Mouse (Mus musculus) gastrocnemius, adult 18-20 months (tissue): ENCODE results near the gene Usp48. TPM values are rescaled to one million over a fixed set of nuclear protein-coding genes. Genes with fewer than 3 reads are reported as not detected.

Experiments
- DNase-seq: peaks from one replicate; pipeline ENCODE4 v3.0.0; 2021; ENCODE audit warnings: low spot score
- total RNA-seq, 2 experiments: library from RNA; stranded (reverse); gene quantifications; 2 replicates each; pipeline ENCODE4 v1.2.3; 2021

The Usp48 gene
- total RNA-seq, 2 experiments from 2014 or later, result 24.9 to 27.3 TPM

DNA sequence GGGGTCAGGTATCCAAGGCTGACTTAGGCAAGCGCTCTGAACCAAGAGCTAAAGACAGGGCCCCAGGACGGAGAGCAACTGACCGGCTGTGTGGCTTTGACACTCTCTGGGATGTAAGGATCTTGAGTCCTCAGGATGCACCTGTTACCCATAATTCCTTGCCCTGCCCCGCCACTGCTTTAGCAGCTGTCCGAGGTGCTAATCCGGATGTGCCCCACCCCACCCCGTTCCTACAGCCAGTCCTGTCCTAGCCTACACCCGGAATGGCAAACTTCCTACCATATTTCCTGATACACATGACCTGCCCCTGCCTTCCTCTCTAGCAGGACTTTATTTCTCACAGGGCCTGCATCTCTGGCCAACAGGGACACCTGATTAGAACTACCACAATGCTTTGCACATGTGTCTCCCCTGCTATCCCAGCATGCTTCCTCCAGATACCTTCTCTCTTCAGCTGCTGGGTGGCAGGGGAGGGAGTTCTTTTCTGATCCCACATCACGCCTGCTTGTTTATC, 91.3 kb downstream of the Usp48 start:
- no peak for DNase-seq

DNA sequence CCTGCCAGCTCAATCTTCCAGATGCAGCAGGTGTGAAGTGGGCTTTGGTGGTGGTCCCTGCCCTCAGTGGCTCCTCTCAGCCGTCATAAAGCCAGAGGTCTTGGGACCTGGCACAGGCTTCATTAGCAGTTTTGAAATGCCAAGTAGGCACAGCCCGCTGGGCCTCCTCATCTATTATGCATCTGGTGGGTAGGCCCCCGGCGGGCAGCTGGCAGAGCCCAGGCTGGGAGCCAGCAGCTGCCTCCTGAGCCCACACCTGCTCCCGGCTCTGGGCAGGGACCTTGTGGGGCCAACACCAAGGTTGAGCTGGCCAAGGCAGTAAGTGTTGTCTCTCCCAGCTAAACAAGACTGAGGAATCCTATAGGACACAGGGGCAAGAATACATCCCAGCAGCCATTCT, 92.7 kb downstream of the Usp48 start:
- no peak for DNase-seq

DNA sequence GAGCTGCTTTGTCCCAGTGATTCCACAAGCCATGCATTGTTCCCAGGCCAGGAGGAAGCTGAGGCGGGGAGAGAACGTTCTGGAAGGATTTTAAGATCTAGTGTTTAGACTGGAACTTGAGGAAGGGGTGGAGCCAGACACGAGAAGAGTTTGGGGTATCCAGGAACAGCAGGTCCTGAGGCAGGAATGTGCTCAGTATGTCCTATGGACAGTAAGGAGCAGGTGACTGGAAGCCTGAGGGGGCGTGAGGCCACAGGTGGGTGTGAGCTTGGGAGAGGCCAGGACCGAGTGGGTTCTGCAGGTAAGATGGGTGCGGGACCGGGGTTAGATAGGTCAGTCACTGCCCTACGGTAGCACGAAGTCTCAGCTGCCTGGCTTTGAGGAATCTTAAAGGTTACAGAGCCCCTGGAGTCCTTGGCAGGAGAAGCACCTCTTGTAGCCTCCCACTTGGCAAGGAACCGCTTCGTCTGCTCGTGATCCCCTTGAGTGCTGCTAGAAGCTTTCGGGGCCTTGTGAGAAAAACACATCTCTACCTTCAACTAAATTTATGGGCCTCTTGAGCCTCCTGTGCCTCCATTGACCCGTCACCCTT, 93.8 kb downstream of the Usp48 start:
- no peak for DNase-seq

DNA sequence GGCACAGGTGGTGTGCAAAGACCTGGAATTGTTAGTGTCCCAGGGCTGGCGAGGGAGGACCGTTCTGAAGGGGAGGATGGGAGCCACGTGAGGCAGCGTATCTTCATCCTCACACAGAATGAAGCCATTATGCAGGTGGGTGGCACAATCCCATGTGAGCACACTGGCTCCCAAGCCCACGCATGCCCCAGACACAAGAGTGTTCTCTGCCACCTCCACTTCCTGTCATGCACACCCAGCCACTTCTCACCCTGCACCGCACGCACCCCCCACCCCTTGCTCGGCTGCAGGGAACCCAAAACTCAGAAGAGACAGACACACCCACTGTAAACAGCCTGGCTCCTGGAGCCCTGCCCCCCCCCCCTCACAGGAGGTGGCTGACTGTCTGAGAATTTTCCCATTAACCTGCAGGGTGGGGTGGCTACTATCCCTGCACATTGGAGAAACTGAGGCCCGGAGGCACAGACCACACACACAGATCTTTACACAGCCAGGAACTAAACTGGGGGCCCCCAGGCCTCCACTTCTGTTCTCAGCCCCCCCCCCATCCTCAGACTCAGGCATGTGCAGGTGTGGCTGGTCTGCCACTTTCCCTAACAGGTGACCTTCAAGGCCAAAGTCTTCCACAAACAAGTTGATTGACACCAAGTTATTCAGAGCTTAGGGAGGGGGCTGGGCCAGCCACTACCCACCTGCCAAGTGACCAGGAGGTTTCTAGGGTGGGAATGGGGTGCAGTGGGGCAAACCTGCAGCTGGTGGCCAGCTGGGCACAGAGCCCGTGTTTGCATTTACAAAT, 98.8 kb downstream of the Usp48 start:
- no peak for DNase-seq

DNA sequence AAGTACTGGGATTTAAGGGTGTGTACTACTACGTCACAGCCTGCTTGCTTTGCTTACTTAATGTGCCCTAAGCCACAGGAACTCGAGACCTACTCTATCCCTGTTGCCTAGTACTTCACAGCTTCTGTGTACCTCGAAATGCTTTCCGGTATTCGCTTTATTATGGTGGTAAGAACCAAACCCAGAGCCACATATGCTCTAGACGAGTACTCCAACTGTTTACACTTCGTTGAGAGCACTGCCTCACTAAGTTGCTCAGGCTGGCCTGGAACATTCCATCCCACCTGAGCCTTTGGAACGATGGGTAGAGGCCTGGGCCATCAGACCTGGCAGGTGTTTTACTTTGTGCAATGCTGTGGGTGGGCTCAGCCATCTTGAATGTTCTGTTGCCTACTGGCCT, 101.7 kb downstream of the Usp48 start:
- DNase-seq, result no peak

DNA sequence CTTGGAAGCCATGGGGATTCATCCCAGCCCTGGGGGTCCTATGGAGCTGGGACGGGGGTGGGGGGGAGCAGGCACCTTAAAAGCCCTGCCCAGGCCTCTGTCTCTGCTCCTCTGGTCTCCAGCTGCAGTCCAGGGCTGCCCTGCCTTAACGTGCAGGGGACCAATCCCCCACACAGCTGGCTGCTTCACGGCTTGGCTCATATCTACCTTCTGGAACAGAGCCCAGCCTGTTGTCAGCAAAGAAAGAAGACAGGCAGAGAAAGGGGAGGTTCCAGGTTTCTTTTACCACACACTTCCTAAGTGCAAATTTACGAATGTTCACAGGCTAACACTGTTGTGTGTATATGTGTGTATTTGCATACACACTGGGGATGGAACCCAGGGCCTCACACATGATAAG, 102.3 kb downstream of the Usp48 start:
- DNase-seq, result no peak

DNA sequence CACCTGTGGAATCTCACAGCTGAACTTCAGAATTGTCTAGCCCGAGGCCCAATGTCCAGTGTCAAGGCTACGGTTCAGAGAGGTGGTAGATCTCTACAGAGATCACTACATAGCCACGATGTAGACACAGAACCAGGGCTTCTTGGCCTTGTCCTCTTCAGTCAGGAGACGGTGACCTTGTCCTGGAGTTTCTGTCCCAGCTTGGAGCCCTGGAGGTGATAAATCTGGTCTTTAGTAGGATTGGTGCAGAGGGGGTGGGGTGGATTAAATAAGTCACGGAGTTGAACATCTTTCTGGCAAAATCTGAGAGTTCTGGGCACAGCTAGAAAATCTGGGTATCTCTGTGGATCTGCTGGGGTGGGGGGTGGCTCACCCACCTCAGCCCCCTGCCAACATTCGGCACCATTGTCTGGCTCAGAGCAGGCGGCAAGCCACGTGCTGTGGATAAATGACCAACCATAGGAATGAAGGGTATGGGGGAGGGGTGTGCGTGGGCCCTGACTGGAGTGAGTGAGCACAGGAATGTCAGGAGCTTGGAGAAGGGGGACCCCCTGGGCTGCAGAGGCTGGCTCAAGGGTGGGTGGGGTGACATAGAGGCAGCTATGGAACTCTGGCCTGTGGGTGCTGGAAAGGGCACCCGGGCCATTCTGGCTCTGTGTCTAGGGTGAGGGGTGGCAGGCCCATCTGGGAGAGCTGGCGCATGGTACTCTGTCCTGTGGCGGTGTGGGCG, 103.8 kb downstream of the Usp48 start:
- DNase-seq, result no peak

DNA sequence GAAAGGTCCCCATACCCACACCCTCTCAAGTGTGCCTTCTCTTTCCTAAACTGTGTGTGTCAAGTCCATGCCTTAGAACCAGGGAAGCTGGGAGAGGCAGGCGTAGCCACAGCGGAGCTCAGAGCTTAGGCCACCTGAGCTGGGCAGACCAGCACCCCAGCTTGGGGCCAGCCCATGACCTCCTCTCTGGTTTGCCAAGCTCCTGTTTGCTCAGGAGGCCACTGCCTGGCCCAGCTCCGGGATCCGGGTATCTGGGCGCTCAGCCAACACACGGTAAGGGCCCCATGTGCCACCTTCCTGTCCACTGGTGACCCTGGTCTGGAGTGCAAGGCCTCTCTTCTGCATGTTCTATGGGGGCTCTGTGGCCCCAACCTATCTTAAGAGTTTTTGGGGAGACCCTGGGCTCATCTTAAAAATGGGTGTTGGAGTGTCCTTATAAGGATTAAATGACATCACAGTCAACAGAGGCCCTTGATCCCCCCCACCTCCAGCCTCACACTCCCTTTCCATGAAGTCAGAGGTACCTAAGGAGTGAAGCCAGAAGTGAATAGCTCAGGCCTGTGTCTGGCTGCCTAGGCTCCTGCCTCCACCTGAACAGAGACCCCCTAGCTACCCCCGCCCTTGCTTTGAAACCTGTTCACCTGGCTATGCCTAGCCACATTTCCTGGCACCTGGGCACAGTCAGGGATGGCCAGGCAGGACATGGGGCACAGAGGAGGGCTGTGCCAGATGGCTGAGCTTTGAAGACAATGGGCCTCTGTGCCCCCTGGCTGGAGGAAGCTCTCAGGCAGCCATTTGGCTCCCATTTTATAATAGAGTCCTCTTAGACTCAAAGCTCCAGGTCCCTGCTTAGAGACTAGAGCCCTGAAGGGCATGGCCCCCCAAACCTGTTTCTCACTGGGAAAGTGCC, 104.8 kb downstream of the Usp48 start:
- DNase-seq, result no peak

DNA sequence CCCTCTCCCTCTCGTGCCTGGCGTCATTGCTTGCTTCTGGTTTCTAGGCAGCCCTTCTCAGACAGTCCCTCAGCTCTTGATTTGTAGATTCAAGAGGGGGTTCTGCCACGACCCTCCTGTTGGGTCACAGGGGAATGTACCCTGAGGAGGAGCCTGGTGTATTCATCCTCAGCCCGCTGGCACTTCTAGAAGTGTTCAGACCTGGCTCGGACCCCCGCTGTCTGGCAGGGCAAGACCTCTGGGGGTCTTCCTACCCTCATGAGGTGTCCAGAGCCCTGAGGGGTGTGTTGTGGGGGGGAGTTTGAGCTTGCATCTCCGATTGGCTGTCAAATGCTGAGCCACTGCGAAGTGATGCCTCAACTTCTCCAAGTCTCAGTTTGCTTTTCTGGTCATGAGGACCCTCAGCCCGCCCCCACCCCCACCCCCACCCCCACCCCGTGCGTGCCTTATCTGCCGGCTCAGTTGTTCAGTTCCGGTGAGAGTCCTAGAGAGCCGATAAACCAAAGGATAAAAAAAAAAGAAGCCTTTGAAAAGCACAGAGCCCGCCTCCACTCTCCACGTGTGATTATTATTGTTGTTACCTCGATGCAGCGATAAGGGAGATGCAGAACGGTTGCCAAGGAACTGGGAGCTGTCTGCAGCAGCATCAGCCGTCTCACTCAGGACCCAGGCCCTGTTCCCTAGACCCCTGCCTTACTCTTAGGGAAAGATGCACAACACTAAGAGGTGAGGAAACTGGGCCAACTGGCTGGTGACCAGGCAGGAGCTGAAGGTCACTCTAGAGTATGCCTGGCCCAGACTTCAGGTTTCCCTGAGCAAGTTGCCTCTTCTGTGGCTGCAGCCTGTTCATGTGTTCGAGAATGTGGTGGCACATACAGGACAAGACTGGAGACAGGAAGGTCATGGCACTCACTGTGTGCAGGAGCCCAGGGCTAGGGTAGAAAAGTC, 106.0 kb downstream of the Usp48 start:
- no peak for DNase-seq

DNA sequence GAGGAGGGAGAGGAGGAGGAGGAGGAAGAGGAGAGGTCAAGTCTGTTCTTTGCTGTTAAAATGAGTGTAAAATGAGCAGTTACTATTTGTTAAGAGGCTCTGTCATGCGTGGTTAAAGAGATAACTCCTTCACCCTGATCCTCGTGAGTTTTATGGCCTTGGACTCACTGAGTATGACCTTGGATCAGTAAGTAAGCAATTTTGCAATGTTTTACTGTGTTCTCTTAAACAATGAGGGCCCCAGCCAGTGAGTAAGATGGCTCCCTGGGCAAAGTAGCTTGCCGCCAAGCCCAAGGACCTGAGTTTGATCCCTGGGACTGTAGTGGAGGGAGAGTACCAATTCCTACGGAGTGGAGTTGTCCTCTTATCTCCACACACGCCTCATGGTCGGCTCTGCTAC, 107.4 kb downstream of the Usp48 start:
- no peak for DNase-seq

DNA sequence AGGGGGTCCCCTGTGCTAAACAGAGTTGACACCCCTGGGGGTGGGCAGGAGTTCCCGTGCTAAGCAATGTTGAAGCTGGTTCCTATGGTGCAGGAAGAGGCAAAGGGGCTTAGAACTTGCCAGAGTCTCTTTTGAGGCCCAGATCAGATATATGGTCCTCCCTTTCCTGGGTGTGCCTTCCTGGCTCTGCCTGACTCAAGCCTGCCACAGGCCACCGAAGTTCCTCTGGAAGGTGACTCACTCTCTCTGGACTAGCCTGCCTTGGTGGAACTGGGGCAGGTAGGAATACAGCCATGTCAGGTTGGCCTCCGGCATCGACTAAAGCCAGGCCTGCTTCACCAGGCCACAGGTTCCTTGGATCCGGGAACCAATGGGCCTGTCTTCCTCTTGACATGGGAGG, 109.5 kb downstream of the Usp48 start:
- no peak for DNase-seq

DNA sequence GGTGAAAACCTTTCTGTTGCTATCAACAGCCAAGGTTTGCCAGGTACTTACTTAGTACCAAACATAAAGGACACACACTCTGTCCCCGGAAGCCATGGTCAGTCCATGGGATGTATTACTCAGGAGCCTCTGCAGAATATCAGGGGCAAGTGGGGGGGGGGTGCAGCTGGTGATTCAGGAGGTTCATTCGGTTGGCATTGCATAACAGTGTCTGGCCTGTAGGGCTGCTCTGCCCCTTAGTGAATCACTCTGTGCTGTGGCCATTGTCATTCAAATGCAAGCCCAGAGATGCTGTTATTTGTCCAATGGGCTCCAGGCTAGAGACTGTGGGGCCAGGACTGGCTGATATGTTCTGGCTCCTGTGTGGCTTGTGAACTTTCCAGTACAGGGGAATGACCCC, 111.0 kb downstream of the Usp48 start:
- no peak for DNase-seq

DNA sequence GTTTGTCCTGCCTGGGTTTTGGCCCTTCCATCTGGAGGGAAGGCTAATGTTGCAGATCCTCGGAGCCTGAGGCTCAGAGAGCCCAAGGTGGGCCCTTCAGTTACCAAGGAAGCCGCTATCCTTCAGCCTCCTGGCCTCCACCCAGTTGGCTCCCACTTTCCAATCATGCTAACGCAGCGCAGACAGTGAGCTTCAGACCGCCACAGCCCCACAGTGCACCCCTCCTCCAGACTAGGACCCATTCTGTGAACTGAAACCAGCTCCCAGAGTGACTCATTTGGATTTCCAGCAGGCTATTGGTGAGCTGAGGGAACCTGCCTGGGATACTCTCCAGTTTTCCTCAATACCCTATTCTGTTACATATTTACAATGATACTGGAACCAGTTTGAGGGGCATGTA, 111.8 kb downstream of the Usp48 start:
- no peak for DNase-seq

DNA sequence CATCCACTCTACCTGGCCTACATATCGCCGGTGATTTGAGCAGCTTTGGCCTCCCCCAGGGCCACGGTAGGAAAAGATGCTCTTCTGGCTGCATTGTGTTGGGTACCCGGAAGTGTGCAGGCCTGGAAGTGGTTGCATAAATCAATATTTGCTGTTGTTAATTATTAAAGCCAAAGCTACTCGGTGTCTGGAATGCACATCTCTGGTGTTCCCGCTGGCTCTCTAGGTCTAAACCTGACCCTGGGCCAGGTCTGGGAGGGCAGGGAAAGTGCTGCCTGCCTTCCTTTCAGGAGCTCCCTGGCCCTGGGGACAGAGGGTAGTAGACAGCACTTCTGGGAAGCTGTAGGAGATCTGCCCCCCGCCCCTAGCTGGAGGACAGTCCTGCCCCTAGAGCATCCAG, 113.0 kb downstream of the Usp48 start:
- DNase-seq, result no peak

DNA sequence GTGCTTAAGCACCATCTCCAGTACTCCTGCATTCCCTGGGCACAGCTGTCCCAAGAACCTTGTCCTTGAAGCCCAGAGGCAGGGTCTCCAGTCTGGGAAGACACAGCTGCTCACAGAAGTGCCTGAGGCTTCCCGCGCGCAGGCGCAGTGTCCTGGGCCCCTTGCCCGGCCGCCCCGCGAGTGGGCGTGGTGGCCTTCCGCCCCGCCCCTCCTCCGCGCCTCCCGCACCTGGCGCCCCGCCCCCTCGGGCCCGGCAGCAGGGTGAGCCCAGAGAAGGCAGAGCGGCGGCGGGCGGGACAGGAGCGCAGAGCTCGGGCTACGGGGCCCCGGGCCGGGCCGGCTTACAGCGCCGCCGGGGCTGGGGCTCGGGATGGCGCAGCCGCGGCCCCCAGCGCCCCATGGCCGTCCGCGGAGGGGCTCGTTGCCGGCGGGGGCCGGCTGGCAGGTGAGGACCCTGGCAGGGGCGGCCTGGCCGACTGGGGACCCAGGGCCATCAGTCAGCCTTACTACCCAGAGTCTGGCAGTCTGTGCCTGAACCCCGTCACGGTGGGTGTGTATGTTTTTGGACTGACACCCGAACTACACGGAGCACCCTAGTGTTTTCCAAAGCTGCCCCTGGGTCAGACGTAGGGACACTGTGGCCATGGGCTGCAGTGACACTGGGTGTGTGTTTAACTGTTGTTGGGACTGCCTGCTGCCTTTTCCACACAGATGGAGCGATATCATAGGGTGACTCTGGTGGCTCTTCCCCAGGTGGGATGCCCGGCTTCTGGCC, 113.8 kb downstream of the Usp48 start:
- peak; percentile 85 for DNase-seq
